Mouse (Mus musculus) ES-E14 (cell line): ENCODE data around the gene Cbx4.

ENCODE experiments used
- MAFK ChIP-seq: IDR thresholded peaks from 2 replicates; pipeline ENCODE4 v1.6.1; 2014; ENCODE audit warnings: mild to moderate bottlenecking, low read depth, low read length, inconsistent platforms; ENCODE audit not compliant: insufficient read depth
- ZC3H11A ChIP-seq: IDR thresholded peaks from 2 replicates; pipeline ENCODE4 v1.6.1; 2012; ENCODE audit warnings: low read depth, mild to moderate bottlenecking, inconsistent platforms, low read length, borderline replicate concordance
- ZNF384 ChIP-seq: IDR thresholded peaks from 2 replicates; pipeline ENCODE4 v1.6.1; 2012; ENCODE audit warnings: low read depth, low read length, inconsistent platforms

DNA sequence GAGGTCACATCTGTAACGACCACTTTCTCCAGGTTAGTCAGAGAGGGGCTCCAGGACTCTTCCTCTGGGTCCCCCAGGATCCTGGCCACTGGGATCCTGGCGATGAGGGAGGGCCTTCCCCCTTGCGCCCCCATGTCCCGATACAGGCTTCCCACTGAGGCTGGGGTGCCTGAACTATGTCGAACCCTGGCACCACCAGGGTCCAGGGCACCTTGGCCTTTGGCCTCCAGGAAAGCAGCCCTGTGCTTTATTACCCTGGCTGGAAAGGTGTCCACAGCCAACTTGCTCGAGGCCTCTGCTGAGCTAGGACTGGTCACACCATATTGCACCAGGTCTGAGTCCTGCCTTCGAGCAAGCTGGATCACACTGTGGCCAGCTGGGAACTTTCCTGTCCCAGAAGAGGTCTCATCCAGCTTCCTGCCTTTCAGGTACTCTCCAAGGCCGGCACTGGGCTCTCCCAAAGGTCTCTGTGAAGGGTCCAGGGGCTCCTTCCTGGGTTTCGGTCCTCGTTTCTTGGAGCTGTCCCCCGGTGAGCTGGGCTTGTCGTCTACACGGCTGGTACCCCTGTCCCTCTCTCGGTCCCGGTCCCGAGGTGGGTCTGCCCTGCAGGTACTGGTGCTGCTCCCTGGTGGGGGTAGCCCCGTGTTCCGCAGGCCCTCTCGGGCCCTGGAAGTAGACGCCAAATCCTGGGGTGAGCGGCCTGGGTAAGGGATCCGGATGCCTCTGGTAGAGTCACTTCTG is 47.1 kb downstream of the Cbx4 start:
- TF ChIP-seq MAFK (no peak), ZNF384 (no peak), ZC3H11A (no peak)
